ENCODE assay signal across 8 mouse cellular contexts in the genomic region with DNA sequence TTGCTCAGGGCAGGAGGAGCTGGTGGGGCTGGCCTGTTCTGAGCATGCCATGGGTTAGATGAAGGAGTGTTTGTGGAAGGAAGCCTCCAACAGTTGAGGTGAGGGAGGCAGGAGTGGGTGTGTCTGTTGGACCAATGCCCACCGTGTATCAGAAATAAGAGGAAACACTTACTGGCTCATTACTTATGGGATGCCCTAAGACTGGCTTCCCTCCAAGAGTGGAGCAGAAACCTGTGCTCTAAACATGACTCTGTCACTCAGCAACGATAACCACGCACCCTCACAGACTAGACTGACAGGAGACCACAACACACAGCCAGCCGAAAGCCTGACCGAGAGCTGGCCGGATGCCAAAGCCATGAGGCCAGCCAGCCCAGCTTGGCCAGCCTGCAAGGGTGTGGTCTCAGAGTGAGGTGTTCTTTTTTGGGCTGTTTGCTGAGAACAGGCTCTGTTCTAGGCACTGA. TPM values are rescaled to one million over a fixed set of nuclear protein-coding genes. Genes with fewer than 3 reads are reported as not detected.
DNase-seq lines count a peak whose midpoint lies in the region; ATAC-seq lines count a peak whose summit lies in the region.

No protein-coding gene starts in this region.

- H3K36me3 ChIP-seq in neural tube, embryonic 15.5 days: no peaks in the 10 kb centered on the region

- no peak overlapping the region for H3K4me3 ChIP-seq in neural tube, embryonic 15.5 days (replicated peaks)

- 0 out of 2 replicates have a peak, but pooled peaks have one; percentile 38 for ATAC-seq in neural tube, embryonic 15.5 days (ENCODE audit: low FRiP score)

- 0 out of 2 replicates have a peak, but pooled peaks cover 6% of the 10 kb centered on the region for H3K4me1 ChIP-seq in neural tube, embryonic 15.5 days

- no peak overlapping the region for H3K4me2 ChIP-seq in neural tube, embryonic 15.5 days

- intact Hi-C loops in gastrocnemius, postnatal 36 days (cut with DNase I): loop anchor here (5.0 kb wide), 1 partner anchor 62 kb away; no protein-coding TSS in a partner anchor

- WGBS in neural tube, embryonic 15.5 days: 67% methylated on average over 6 of the region's 6 CpGs

- H3K9me3 ChIP-seq in neural tube, embryonic 15.5 days (replicated peaks): no peaks in the 10 kb centered on the region

- no peak overlapping the region for H3K9ac ChIP-seq in neural tube, embryonic 15.5 days (replicated peaks)

- 0 out of 2 replicates have a peak, but pooled peaks cover 3% of the 10 kb centered on the region for H3K27me3 ChIP-seq in neural tube, embryonic 15.5 days (replicated peaks)

- no peak overlapping the region for H3K27ac ChIP-seq in neural tube, embryonic 15.5 days (replicated peaks)

- DNase-seq in neural tube, embryonic 10.5 days (ENCODE audit: extremely low spot score, low spot score): no peak
- peak; percentile 48 for DNase-seq in adrenal gland, adult 8-10 months
- DNase-seq in gastrocnemius, postnatal 36 days: peak; percentile 21 to 51
- peak; percentile 43 for DNase-seq in kidney, adult 9 months
- peak; percentile 88 for DNase-seq in lung, postnatal 36 days
- peak; percentile 63 to 82 for DNase-seq in urinary bladder, postnatal 36 days (ENCODE audit: low spot score in 2 of 2)
- no peak for DNase-seq in left cerebral cortex, adult 18-20 months (ENCODE audit: low spot score in 2 of 2)

RNA-seq across cellular contexts. Expression of gene Asprv1, which starts 28.0 kb away (rescaled TPM):
- 1.5 and 1.8 TPM in 2 replicates for polyA plus RNA-seq in neural tube, embryonic 15.5 days (2015; fragmentation: Nextera tagmentation; extraction: Ambion mirVana)
- under 1 TPM in 3 of 4 experiments, not detected in 1; 0.15 to 0.86 (median 0.83) TPM for total RNA-seq in adrenal gland, adult 8-10 months (2022)
- not detected for total RNA-seq in gastrocnemius, postnatal 36 days (2021)
- 1 to 10 TPM; 1.4 to 1.7 TPM for total RNA-seq in left cerebral cortex, adult 18-20 months (2021)

Comparison
In these comparisons a context has a peak if more than half of its experiments do, and no peak if none do; other contexts are left out.
1. DNase-seq: peak in adrenal gland, adult 8-10 months (single experiment), gastrocnemius, postnatal 36 days (2 of 2), kidney, adult 9 months (single experiment), lung, postnatal 36 days (single experiment) and urinary bladder, postnatal 36 days (2 of 2); none in neural tube, embryonic 10.5 days (single experiment) and left cerebral cortex, adult 18-20 months (0 of 2).